Mouse (Mus musculus): Measurements from ENCODE around the gene Ncam1. TPM values are rescaled to one million over a fixed set of nuclear protein-coding genes. Genes with fewer than 3 reads are reported as not detected.

Gene Ncam1
- polyA plus RNA-seq, 1 experiment from 2014 or later, result 646 TPM

- no peaks in the 10 kb centered on the region for H3K36me3 ChIP-seq (ENCODE audit: control insufficient read depth, insufficient read depth, low read length)
- peaks cover 25% of the 10 kb centered on the region for H3K4me1 ChIP-seq (ENCODE audit: control insufficient read depth, insufficient read depth, low read length)
- H3K4me2 ChIP-seq (ENCODE audit: low read length), result no peak overlapping the region
- H3K9me3 ChIP-seq (replicated peaks; ENCODE audit: control insufficient read depth, low read length, poor library complexity, severe bottlenecking), result no peaks in the 10 kb centered on the region
- no peak overlapping the region for H3K27ac ChIP-seq (ENCODE audit: low read length)
- no peaks in the 10 kb centered on the region for H3K27me3 ChIP-seq (ENCODE audit: control insufficient read depth, insufficient read depth, low read depth, low read length)
- H3K9ac ChIP-seq (ENCODE audit: low read depth, low read length), result no peak overlapping the region
- no peak overlapping the region for H3K4me3 ChIP-seq (ENCODE audit: low read depth, low read length)
- WGBS, result 96% methylated on average over 2 of the region's 2 CpGs
- no peak for ATAC-seq
Measured at GRCm38 (mm10) chr9:49632591-49632990, 166.1 kb downstream of the Ncam1 start.

GRCm38 (mm10) chr9:49630336-49630735 lies 168.4 kb downstream of the Ncam1 start:
- Histone ChIP-seq H3K27me3 (ENCODE audit: control insufficient read depth, insufficient read depth, low read depth, low read length) (no peaks in the 10 kb centered on the region), H3K27ac (ENCODE audit: low read length) (no peak overlapping the region), H3K9me3 (replicated peaks; ENCODE audit: control insufficient read depth, low read length, poor library complexity, severe bottlenecking) (no peaks in the 10 kb centered on the region), H3K4me3 (ENCODE audit: low read depth, low read length) (no peak overlapping the region), H3K9ac (ENCODE audit: low read depth, low read length) (no peak overlapping the region), H3K4me1 (ENCODE audit: control insufficient read depth, insufficient read depth, low read length) (peaks cover 12% of the 10 kb centered on the region), H3K36me3 (ENCODE audit: control insufficient read depth, insufficient read depth, low read length) (no peaks in the 10 kb centered on the region), H3K4me2 (ENCODE audit: low read length) (no peak overlapping the region)
- 65% methylated on average over 2 of the region's 2 CpGs for WGBS
- no peak for ATAC-seq

GRCm38 (mm10) chr9:49624910-49625309 lies 173.8 kb downstream of the Ncam1 start:
- Histone ChIP-seq H3K4me2 (ENCODE audit: low read length) (no peak overlapping the region), H3K36me3 (ENCODE audit: control insufficient read depth, insufficient read depth, low read length) (no peaks in the 10 kb centered on the region), H3K4me1 (ENCODE audit: control insufficient read depth, insufficient read depth, low read length) (peaks cover 48% of the 10 kb centered on the region), H3K27me3 (ENCODE audit: control insufficient read depth, insufficient read depth, low read depth, low read length) (no peaks in the 10 kb centered on the region), H3K9me3 (replicated peaks; ENCODE audit: control insufficient read depth, low read length, poor library complexity, severe bottlenecking) (no peaks in the 10 kb centered on the region), H3K4me3 (ENCODE audit: low read depth, low read length) (no peak overlapping the region), H3K27ac (ENCODE audit: low read length) (peak overlapping the region; percentile 60; the same call in 1 of the 2 replicates), H3K9ac (ENCODE audit: low read depth, low read length) (no peak overlapping the region)
- WGBS, result 68% methylated on average over 6 of the region's 6 CpGs
- ATAC-seq, result peak; percentile 16; the same call in 1 of the 2 replicates

- Histone ChIP-seq H3K36me3 (ENCODE audit: control insufficient read depth, insufficient read depth, low read length) (no peaks in the 10 kb centered on the region), H3K9ac (ENCODE audit: low read depth, low read length) (no peak overlapping the region), H3K4me1 (ENCODE audit: control insufficient read depth, insufficient read depth, low read length) (peaks cover 48% of the 10 kb centered on the region), H3K4me2 (ENCODE audit: low read length) (no peak overlapping the region), H3K27ac (ENCODE audit: low read length) (peak overlapping the region; percentile 60), H3K4me3 (ENCODE audit: low read depth, low read length) (no peak overlapping the region), H3K9me3 (replicated peaks; ENCODE audit: control insufficient read depth, low read length, poor library complexity, severe bottlenecking) (no peaks in the 10 kb centered on the region), H3K27me3 (ENCODE audit: control insufficient read depth, insufficient read depth, low read depth, low read length) (no peaks in the 10 kb centered on the region)
- WGBS, result 27% methylated on average over 3 of the region's 3 CpGs
- no peak; the same call in 1 of the 2 replicates for ATAC-seq
Measured at GRCm38 (mm10) chr9:49623934-49624505, 174.7 kb downstream of the Ncam1 start.

- WGBS, result 36% methylated on average over 9 of the region's 9 CpGs
- H3K27ac ChIP-seq (ENCODE audit: low read length), result peak overlapping the region; percentile 76
- peaks cover 48% of the 10 kb centered on the region for H3K4me1 ChIP-seq (ENCODE audit: control insufficient read depth, insufficient read depth, low read length)
- H3K36me3 ChIP-seq (ENCODE audit: control insufficient read depth, insufficient read depth, low read length), result no peaks in the 10 kb centered on the region
- H3K9ac ChIP-seq (ENCODE audit: low read depth, low read length), result no peak overlapping the region
- peak; percentile 74; the same call in 1 of the 2 replicates for ATAC-seq
- no peak overlapping the region for H3K4me3 ChIP-seq (ENCODE audit: low read depth, low read length)
- no peaks in the 10 kb centered on the region for H3K9me3 ChIP-seq (replicated peaks; ENCODE audit: control insufficient read depth, low read length, poor library complexity, severe bottlenecking)
- no peak overlapping the region for H3K4me2 ChIP-seq (ENCODE audit: low read length)
- no peaks in the 10 kb centered on the region for H3K27me3 ChIP-seq (ENCODE audit: control insufficient read depth, insufficient read depth, low read depth, low read length)
Measured at GRCm38 (mm10) chr9:49622928-49623676, 175.6 kb downstream of the Ncam1 start.

GRCm38 (mm10) chr9:49621691-49622090 lies 177.0 kb downstream of the Ncam1 start:
- Histone ChIP-seq H3K9me3 (replicated peaks; ENCODE audit: control insufficient read depth, low read length, poor library complexity, severe bottlenecking) (no peaks in the 10 kb centered on the region), H3K27me3 (ENCODE audit: control insufficient read depth, insufficient read depth, low read depth, low read length) (no peaks in the 10 kb centered on the region), H3K4me3 (ENCODE audit: low read depth, low read length) (no peak overlapping the region), H3K4me1 (ENCODE audit: control insufficient read depth, insufficient read depth, low read length) (peaks cover 37% of the 10 kb centered on the region), H3K27ac (ENCODE audit: low read length) (peak overlapping the region; percentile 44; the same call in 1 of the 2 replicates), H3K36me3 (ENCODE audit: control insufficient read depth, insufficient read depth, low read length) (no peaks in the 10 kb centered on the region), H3K4me2 (ENCODE audit: low read length) (no peak overlapping the region), H3K9ac (ENCODE audit: low read depth, low read length) (no peak overlapping the region)
- WGBS, result 51% methylated on average over 11 of the region's 11 CpGs
- ATAC-seq, result no peak

GRCm38 (mm10) chr9:49618699-49619392 lies 179.9 kb downstream of the Ncam1 start:
- no peak for ATAC-seq
- Histone ChIP-seq H3K36me3 (ENCODE audit: control insufficient read depth, insufficient read depth, low read length) (no peaks in the 10 kb centered on the region), H3K4me1 (ENCODE audit: control insufficient read depth, insufficient read depth, low read length) (peaks cover 25% of the 10 kb centered on the region), H3K27ac (ENCODE audit: low read length) (0 out of 2 replicates have a peak overlapping the region, but pooled peaks have one; percentile 25), H3K4me3 (ENCODE audit: low read depth, low read length) (no peak overlapping the region), H3K4me2 (ENCODE audit: low read length) (no peak overlapping the region), H3K9me3 (replicated peaks; ENCODE audit: control insufficient read depth, low read length, poor library complexity, severe bottlenecking) (no peaks in the 10 kb centered on the region), H3K9ac (ENCODE audit: low read depth, low read length) (no peak overlapping the region), H3K27me3 (ENCODE audit: control insufficient read depth, insufficient read depth, low read depth, low read length) (no peaks in the 10 kb centered on the region)
- 90% methylated on average over 9 of the region's 9 CpGs for WGBS

- no peak overlapping the region for H3K9ac ChIP-seq (ENCODE audit: low read depth, low read length)
- H3K27me3 ChIP-seq (ENCODE audit: control insufficient read depth, insufficient read depth, low read depth, low read length), result no peaks in the 10 kb centered on the region
- H3K9me3 ChIP-seq (replicated peaks; ENCODE audit: control insufficient read depth, low read length, poor library complexity, severe bottlenecking), result no peaks in the 10 kb centered on the region
- no peak overlapping the region for H3K27ac ChIP-seq (ENCODE audit: low read length)
- no peak overlapping the region for H3K4me3 ChIP-seq (ENCODE audit: low read depth, low read length)
- no peak for ATAC-seq
- peaks cover 19% of the 10 kb centered on the region for H3K4me1 ChIP-seq (ENCODE audit: control insufficient read depth, insufficient read depth, low read length)
- 89% methylated on average over 2 of the region's 2 CpGs for WGBS
- H3K36me3 ChIP-seq (ENCODE audit: control insufficient read depth, insufficient read depth, low read length), result no peaks in the 10 kb centered on the region; the same call in 1 of the 2 replicates
- no peak overlapping the region for H3K4me2 ChIP-seq (ENCODE audit: low read length)
Measured at GRCm38 (mm10) chr9:49618266-49618665, 180.5 kb downstream of the Ncam1 start.

- Histone ChIP-seq H3K9ac (ENCODE audit: low read depth, low read length) (no peak overlapping the region), H3K4me2 (ENCODE audit: low read length) (no peak overlapping the region), H3K9me3 (replicated peaks; ENCODE audit: control insufficient read depth, low read length, poor library complexity, severe bottlenecking) (no peaks in the 10 kb centered on the region), H3K27me3 (ENCODE audit: control insufficient read depth, insufficient read depth, low read depth, low read length) (no peaks in the 10 kb centered on the region), H3K4me3 (ENCODE audit: low read depth, low read length) (no peak overlapping the region), H3K36me3 (ENCODE audit: control insufficient read depth, insufficient read depth, low read length) (no peaks in the 10 kb centered on the region; the same call in 1 of the 2 replicates), H3K4me1 (ENCODE audit: control insufficient read depth, insufficient read depth, low read length) (peaks cover 9% of the 10 kb centered on the region), H3K27ac (ENCODE audit: low read length) (no peak overlapping the region)
- ATAC-seq, result no peak
- WGBS, result 9% methylated on average over 3 of the region's 3 CpGs
Measured at GRCm38 (mm10) chr9:49617216-49617615, 181.5 kb downstream of the Ncam1 start.

Data from midbrain, embryonic 16.5 days (tissue).